Mouse (Mus musculus): Measurements from ENCODE around the gene Sall1. TPM values are rescaled to one million over a fixed set of nuclear protein-coding genes. Genes with fewer than 3 reads are reported as not detected.

The Sall1 gene
- total RNA-seq, 2 experiments from 2014 or later = 12.9 to 13.7 TPM

- no peak for TF ChIP-seq CTCF (conservative IDR thresholded peaks at IDR 0.05)
- no peak for DNase-seq (ENCODE audit: low spot score in 2 of 2)
- H3K4me3 ChIP-seq = no peak overlapping the region
- no peak overlapping the region for H3K27ac ChIP-seq
Measured at GRCm38 (mm10) chr8:89005797-89006196, 38.2 kb downstream of the Sall1 start.

- no peak overlapping the region for H3K4me3 ChIP-seq
- TF ChIP-seq CTCF (conservative IDR thresholded peaks at IDR 0.05) = no peak
- no peak overlapping the region for H3K27ac ChIP-seq
- no peak for DNase-seq (ENCODE audit: low spot score in 2 of 2)
Measured at GRCm38 (mm10) chr8:89004041-89004440, 39.9 kb downstream of the Sall1 start.

- no peak for TF ChIP-seq CTCF (conservative IDR thresholded peaks at IDR 0.05)
- DNase-seq (ENCODE audit: low spot score in 2 of 2) = no peak
Measured at GRCm38 (mm10) chr8:89003336-89003896, 40.5 kb downstream of the Sall1 start.

GRCm38 (mm10) chr8:89002128-89002527 lies 41.8 kb downstream of the Sall1 start:
- TF ChIP-seq CTCF (conservative IDR thresholded peaks at IDR 0.05) = no peak
- Histone ChIP-seq H3K4me3 (no peak overlapping the region), H3K27ac (no peak overlapping the region)
- no peak for DNase-seq (ENCODE audit: low spot score in 2 of 2)

More at GRCm38 (mm10) chr8:89003336-89003896, 40.5 kb downstream of the Sall1 start:
- Histone ChIP-seq H3K27ac (no peak overlapping the region), H3K4me3 (no peak overlapping the region)

GRCm38 (mm10) chr8:88997276-88997675 lies 46.7 kb downstream of the Sall1 start:
- no peak for DNase-seq (ENCODE audit: low spot score in 2 of 2)
- Histone ChIP-seq H3K4me3 (no peak overlapping the region), H3K27ac (no peak overlapping the region)
- TF ChIP-seq CTCF (conservative IDR thresholded peaks at IDR 0.05) = no peak

GRCm38 (mm10) chr8:88991780-88992509 lies 52.0 kb downstream of the Sall1 start:
- Histone ChIP-seq H3K27ac (no peak overlapping the region), H3K4me3 (no peak overlapping the region)
- DNase-seq (ENCODE audit: low spot score in 2 of 2) = no peak
- no peak for TF ChIP-seq CTCF (conservative IDR thresholded peaks at IDR 0.05)

GRCm38 (mm10) chr8:88991176-88991575 lies 52.8 kb downstream of the Sall1 start:
- no peak for DNase-seq (ENCODE audit: low spot score in 2 of 2)
- Histone ChIP-seq H3K27ac (no peak overlapping the region), H3K4me3 (no peak overlapping the region)
- no peak for TF ChIP-seq CTCF (conservative IDR thresholded peaks at IDR 0.05)

- Histone ChIP-seq H3K4me3 (no peak overlapping the region), H3K27ac (no peak overlapping the region)
- no peak for DNase-seq (ENCODE audit: low spot score in 2 of 2)
- TF ChIP-seq CTCF (conservative IDR thresholded peaks at IDR 0.05) = no peak
Measured at GRCm38 (mm10) chr8:88989002-88989401, 55.0 kb downstream of the Sall1 start.

- no peak for DNase-seq (ENCODE audit: low spot score in 2 of 2)
- no peak for TF ChIP-seq CTCF (conservative IDR thresholded peaks at IDR 0.05)
- no peak overlapping the region for H3K4me3 ChIP-seq
- no peak overlapping the region for H3K27ac ChIP-seq
Measured at GRCm38 (mm10) chr8:88983468-88983867, 60.5 kb downstream of the Sall1 start.

Small RNA genes lying within 50 kb of the gene (microRNA-seq; reads per million reads assigned to microRNA genes)
- 0 reads per million in 2 experiments for gene Mir8110
